Mouse (Mus musculus) bone marrow, adult 2 months (tissue): ENCODE measurements around the gene Kpna4. TPM values are rescaled to one million over a fixed set of nuclear protein-coding genes. Genes with fewer than 3 reads are reported as not detected.

Experiments
- H3K27ac ChIP-seq: fragments of 200-500 bp; 2 replicates; pipeline ENCODE4 v1.5.1; 2012; ENCODE audit warnings: low read depth, mild to moderate bottlenecking, control low read depth, inconsistent platforms, low read length; ENCODE audit not compliant: control insufficient read depth, poor library complexity, insufficient read depth
- H3K4me1 ChIP-seq: fragments of 200-500 bp; 2 replicates; pipeline ENCODE4 v1.6.1; 2011; ENCODE audit warnings: low read length; ENCODE audit not compliant: control insufficient read depth, insufficient read depth
- H3K4me3 ChIP-seq: fragments of 200-500 bp; replicated peaks from 2 replicates; pipeline ENCODE3; 2011; ENCODE audit warnings: mild to moderate bottlenecking, low read depth, low read length, control low read depth; ENCODE audit not compliant: control insufficient read depth
- CTCF ChIP-seq: fragments of 200-500 bp; IDR thresholded peaks from 2 replicates; pipeline ENCODE4 v1.5.1; 2011; ENCODE audit warnings: low read length, control low read depth; ENCODE audit not compliant: control insufficient read depth, insufficient read depth
- POLR2A ChIP-seq: fragments of 200-500 bp; IDR thresholded peaks from 2 replicates; pipeline ENCODE4 v1.6.1; 2011; ENCODE audit warnings: low read depth, mild to moderate bottlenecking, control low read depth, low read length, borderline replicate concordance; ENCODE audit not compliant: control insufficient read depth
- WGBS: fragments of 180-500 bp; shearing (Covaris S2); methylation state at CpG from one replicate; pipeline ENCODE4 v1.1.7; 2018; 5-methylcytosine and 5-hydroxymethylcytosine counted together
- polyA plus RNA-seq: library from polyadenylated mRNA; stranded (reverse); fragments of >200 nt; gene quantifications from 2 replicates; pipeline ENCODE4 v1.2.4, GENCODE M21; 2011; ENCODE audit warnings: low replicate concordance; ENCODE audit not compliant: missing spikeins, insufficient read depth, insufficient read length

Kpna4 gene
- polyA plus RNA-seq, 1 experiment, result 22.3 TPM

DNA sequence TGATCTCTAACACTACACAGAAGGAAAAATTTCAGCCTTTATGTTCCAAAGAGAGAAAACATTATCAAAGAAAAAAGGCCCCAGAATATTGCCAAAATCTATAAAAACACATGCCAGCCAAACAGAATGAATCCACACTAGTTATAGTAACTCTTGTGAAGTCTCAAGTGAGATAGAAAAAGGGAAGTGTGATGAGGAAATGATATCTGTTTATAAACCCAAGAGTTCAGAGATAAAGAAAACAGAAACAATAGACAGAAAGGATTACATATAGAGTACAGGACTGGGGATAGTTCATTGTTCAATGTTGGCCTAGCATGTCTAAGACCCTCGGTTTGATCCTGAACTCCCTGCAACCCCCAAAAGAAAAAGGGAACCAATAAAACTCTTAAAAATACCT, 64.1 kb downstream of the Kpna4 start:
- TF ChIP-seq POLR2A, result no peak
- TF ChIP-seq CTCF, result no peak
- H3K4me1 ChIP-seq, result peaks cover 2% of the 10 kb centered on the region; the same call in 1 of the 2 replicates
- H3K4me3 ChIP-seq, result no peak overlapping the region
- H3K27ac ChIP-seq, result no peak overlapping the region
- WGBS, result 33% methylated on average over 1 of the region's 1 CpGs

DNA sequence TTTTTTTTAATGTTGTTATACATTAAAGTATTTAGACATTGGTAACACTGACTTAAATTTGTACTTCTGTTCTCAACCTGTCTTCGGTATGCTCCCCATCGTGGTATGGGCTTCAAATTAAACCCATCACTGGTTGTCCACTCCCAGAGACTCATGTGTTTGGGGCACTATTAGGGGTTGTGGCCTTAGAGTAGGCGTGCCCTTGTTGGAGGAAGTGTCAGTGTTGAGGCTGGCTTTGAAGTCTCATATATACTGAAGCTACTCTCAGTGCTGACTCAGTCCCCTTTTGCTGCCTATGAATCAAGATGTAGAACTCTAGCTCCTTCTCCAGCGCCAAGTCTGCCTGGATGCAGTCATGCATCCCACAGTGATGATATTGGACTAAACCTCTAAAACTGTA, 66.2 kb downstream of the Kpna4 start:
- WGBS, result 91% methylated on average over 4 of the region's 4 CpGs
- Histone ChIP-seq H3K4me1 (peaks cover 2% of the 10 kb centered on the region; the same call in 1 of the 2 replicates), H3K27ac (no peak overlapping the region), H3K4me3 (no peak overlapping the region)
- no peak for TF ChIP-seq CTCF
- no peak for TF ChIP-seq POLR2A

DNA sequence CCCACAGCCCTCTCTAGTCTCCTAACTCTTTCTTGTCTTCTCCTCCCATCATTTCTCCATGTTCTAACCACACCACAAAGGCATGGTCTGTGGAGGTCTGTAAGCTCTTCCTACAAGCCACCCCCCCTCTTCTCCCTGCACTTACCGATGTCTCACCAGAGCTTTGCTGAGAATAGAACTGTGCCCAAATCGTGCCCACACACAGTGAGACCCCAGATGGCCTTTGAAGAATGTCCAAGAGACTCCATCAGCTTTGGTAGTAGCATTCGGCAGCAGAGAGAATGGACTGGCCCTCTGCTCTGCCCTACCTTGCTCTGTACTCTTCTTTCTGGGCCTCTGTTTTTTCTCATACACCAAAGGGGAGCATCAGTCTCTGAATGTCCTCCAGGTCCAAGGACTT, 71.0 kb downstream of the Kpna4 start:
- Histone ChIP-seq H3K4me3 (no peak overlapping the region), H3K27ac (no peak overlapping the region), H3K4me1 (no peaks in the 10 kb centered on the region; the same call in 1 of the 2 replicates)
- WGBS, result 77% methylated on average over 3 of the region's 3 CpGs
- no peak for TF ChIP-seq CTCF
- TF ChIP-seq POLR2A, result no peak

DNA sequence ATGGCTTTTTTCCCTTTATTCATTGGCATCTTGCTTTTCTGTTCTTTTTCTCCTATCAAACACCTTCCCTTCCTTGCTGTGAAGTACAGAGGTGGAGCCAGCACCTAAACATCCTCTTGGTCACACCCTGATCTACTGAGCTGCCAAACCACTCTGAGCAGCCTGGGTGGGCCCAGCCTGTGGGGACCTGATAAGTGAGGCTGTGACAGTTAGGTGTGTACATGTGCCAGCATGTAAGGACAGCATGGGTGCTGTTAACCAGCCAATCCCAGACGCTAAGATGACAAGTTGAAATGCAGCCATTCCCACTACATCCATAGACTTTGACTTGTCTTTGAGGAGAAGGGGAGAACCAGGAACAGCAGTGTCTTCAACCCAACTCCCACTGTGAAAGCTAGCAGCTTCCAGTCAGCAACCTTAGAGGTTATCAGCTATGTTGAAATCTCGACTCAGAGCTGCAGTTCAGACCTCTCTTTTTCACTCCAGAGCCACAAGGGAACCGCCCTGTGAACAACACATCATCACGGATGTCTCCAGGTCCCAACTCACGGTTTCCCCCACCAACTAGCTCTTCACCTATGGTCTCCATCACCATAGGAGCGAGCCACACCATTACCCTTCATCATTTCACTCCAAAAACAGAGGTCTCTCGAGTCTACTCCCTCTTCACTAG, 72.0 kb downstream of the Kpna4 start:
- TF ChIP-seq CTCF, result no peak
- TF ChIP-seq POLR2A, result no peak
- H3K4me3 ChIP-seq, result no peak overlapping the region
- H3K4me1 ChIP-seq, result no peaks in the 10 kb centered on the region; the same call in 1 of the 2 replicates
- 58% methylated on average over 7 of the region's 7 CpGs for WGBS
- peak overlapping the region; percentile 93 for H3K27ac ChIP-seq

DNA sequence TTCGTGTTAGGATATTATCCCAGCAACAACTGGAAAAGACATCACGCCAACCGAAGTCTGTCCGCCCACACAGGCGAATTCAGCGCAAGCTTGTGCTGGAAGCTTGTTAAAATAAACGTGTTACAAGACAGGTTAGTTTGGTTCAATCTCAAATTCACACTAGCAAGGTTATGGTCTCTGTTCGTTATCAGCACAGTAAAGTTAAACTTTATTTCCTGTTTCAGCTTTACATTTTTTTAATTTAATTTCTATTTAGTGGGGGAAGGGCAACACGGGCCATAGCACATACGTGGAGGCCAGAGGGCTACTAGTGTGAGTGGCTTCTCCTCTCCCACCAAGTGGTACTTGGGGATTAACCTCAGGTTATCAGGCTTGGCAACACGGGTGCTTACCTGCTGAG, 75.0 kb downstream of the Kpna4 start:
- Histone ChIP-seq H3K4me3 (no peak overlapping the region), H3K27ac (no peak overlapping the region), H3K4me1 (no peaks in the 10 kb centered on the region; the same call in 1 of the 2 replicates)
- 71% methylated on average over 11 of the region's 11 CpGs for WGBS
- no peak for TF ChIP-seq POLR2A
- no peak for TF ChIP-seq CTCF

DNA sequence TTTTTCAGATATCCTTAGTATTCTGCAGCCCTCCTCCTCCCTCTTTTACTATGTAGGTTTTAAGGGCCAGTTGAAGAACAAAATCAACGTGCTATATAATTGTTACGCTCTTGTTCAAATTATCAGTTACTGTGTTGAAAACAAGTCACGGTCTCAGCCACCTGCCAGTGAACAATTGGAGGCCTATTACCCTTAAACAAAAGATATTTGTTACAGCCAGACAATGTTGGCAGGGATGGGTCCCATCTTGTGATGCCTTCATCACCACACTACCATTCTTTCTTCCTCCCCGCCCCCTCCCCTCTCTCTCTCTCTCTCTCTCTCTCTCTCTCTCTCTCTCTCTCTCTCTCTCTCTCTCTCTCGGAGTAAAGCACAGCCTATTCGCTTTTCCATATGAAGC, 77.9 kb downstream of the Kpna4 start:
- TF ChIP-seq POLR2A, result no peak
- TF ChIP-seq CTCF, result no peak
- WGBS, result 93% methylated on average over 6 of the region's 6 CpGs
- no peaks in the 10 kb centered on the region; the same call in 1 of the 2 replicates for H3K4me1 ChIP-seq

DNA sequence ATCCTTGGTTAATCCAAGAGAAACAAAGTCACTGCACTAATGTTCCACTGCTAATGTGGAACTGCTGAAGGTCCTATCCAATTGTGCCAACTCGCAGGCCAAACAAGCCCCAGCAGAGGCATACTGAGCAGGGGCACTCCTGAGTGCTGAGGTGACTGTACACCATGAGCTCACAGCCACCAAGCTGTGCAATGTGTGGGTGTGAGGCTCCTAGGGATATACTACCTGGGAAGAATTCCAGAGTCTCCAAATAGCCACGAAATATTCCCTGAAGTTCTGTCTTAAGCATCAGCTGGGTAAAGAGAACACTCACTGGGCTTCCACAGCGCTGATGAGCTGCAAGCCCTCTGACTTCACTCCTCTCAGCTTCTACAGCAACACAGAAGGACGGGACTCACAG, 79.2 kb downstream of the Kpna4 start:
- no peaks in the 10 kb centered on the region; the same call in 1 of the 2 replicates for H3K4me1 ChIP-seq
- no peak for TF ChIP-seq POLR2A
- no peak for TF ChIP-seq CTCF
- no peak overlapping the region for H3K27ac ChIP-seq
- 88% methylated on average over 4 of the region's 4 CpGs for WGBS
- H3K4me3 ChIP-seq, result no peak overlapping the region

More for the DNA sequence above, 77.9 kb downstream of the Kpna4 start:
- Histone ChIP-seq H3K27ac (no peak overlapping the region), H3K4me3 (no peak overlapping the region)

DNA sequence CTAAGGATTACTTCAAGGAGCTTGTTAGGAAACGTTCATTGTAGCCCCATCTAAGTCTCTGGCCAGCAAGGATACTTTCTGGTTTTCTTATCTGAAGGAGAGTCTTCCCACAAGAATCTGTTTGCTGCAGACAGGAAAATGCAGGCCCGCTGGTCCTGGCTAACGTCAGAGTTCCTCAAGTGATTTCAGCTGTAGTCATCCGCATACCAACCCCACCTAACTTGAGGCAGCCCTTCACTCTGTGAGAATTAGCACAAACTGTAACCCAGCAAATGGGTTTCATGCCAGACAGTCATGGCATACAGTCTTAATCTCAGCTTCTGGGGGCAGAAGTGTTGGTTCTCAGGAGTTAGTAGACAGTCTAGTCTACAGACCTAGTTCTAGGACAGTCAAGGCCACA, 80.4 kb downstream of the Kpna4 start:
- WGBS, result 43% methylated on average over 4 of the region's 4 CpGs
- H3K4me1 ChIP-seq, result no peaks in the 10 kb centered on the region; the same call in 1 of the 2 replicates
- no peak overlapping the region for H3K4me3 ChIP-seq
- TF ChIP-seq CTCF, result no peak
- TF ChIP-seq POLR2A, result no peak
- peak overlapping the region; percentile 5; the same call in 1 of the 2 replicates for H3K27ac ChIP-seq

DNA sequence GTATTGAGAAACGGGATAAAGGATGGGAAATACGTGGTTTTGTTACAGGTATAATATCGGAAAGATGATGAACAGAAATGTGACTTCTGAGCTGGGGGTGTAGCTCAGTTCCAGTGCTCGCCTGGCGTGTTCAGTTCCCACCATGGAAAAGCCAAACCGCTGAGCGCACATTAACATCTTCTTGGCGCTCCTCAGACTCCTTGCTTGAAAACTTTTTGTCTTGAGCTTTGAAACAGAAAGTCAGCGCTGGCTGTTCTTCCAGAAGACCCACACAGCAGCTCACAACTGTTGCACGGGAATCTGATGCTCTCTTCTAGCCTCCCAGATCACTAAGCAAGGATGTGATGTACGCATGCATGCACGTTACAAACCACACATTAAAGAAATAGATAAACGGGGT, 81.2 kb downstream of the Kpna4 start:
- peak overlapping the region; percentile 28; the same call in 1 of the 2 replicates for H3K27ac ChIP-seq
- 32% methylated on average over 13 of the region's 13 CpGs for WGBS
- TF ChIP-seq POLR2A (no peak), CTCF (no peak)
- no peaks in the 10 kb centered on the region; the same call in 1 of the 2 replicates for H3K4me1 ChIP-seq
- H3K4me3 ChIP-seq, result peak overlapping the region; percentile 46
